Mouse (Mus musculus) lung, adult 2 months (tissue): ENCODE measurements around the gene Otop3.

Experiments used
- CTCF ChIP-seq: fragments of 200-500 bp; IDR thresholded peaks from 2 replicates; pipeline ENCODE4 v1.5.1; 2011; ENCODE audit warnings: mild to moderate bottlenecking, low read length, control low read depth; ENCODE audit not compliant: insufficient read depth
- POLR2A ChIP-seq: fragments of 200-500 bp; IDR thresholded peaks from 2 replicates; pipeline ENCODE4 v1.6.1; 2011; ENCODE audit warnings: low read depth, mild to moderate bottlenecking, control low read depth, low read length, borderline replicate concordance; ENCODE audit errors: extremely low read depth

GRCm38 (mm10) chr11:115291503-115291902 lies 43.0 kb upstream of the Otop3 start:
- TF ChIP-seq CTCF (no peak), POLR2A (no peak)
